Mouse (Mus musculus): ENCODE data around the gene Tanc1. TPM values are rescaled to one million over a fixed set of nuclear protein-coding genes. Genes with fewer than 3 reads are reported as not detected.

Gene Tanc1
- polyA plus RNA-seq, 1 experiment from 2014 or later = 2.4 TPM

DNA sequence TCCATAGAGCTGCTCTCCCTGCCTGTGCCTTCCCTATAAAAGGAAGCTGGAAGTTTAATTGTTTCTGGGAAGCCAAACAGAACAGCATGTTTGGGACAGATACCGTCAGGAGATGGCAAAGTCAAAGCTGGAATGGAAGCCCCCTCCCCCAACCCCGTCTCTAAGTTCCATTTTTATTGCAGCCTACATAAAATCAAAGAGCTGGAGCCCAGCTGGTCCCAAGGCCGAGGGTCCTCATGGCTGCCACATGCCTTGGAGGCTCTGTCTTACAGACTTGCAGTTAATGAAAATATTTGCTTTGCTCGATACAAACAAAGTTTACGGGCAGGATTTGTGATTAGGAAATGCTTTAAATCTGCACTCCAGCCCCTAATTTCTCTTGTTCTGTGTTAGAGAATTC lies 109.9 kb downstream of the Tanc1 start:
- Histone ChIP-seq H3K27me3 (ENCODE audit: insufficient read depth, low read length) (no peaks in the 10 kb centered on the region), H3K4me1 (ENCODE audit: insufficient read depth) (peaks cover 18% of the 10 kb centered on the region; the same call in 1 of the 2 replicates), H3K36me3 (replicated peaks; ENCODE audit: insufficient read depth, low read length) (no peaks in the 10 kb centered on the region), H3K9ac (replicated peaks) (no peak overlapping the region), H3K9me3 (ENCODE audit: low read length) (no peaks in the 10 kb centered on the region), H3K4me2 (ENCODE audit: low read depth, low read length) (no peak overlapping the region), H3K4me3 (ENCODE audit: low read depth, low read length) (no peak overlapping the region), H3K27ac (ENCODE audit: low read depth) (no peak overlapping the region)
- ATAC-seq = no peak
- WGBS (ENCODE audit: insufficient replicate concordance) = 46% methylated on average over 5 of the region's 5 CpGs
- TF ChIP-seq CTCF (IDR thresholded peaks at IDR 0.05; ENCODE audit: low read depth) (no peak), EP300 (IDR thresholded peaks at IDR 0.05; ENCODE audit: low read depth) (no peak)
- no peak for DNase-seq

DNA sequence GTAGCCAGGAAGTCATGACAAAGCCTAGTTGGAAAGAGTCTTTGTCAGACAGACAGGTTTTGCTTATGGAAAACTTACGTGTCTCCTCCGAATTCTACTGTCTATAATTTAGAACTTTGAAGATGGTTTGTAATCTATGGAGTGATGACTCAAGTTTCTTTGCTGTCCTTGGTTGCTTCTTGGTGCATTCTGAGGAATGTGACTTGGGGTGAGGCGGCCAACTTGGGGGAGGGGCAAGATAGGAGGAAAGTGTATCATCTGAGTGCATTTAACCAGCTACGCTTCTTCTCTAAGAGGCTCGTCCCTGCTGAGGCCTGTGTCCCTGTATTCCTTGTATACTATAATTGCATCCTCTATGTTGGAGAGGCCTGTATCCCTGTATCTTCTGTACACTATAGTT lies 111.5 kb downstream of the Tanc1 start:
- TF ChIP-seq CTCF (IDR thresholded peaks at IDR 0.05; ENCODE audit: low read depth) = no peak
- no peak for TF ChIP-seq EP300 (IDR thresholded peaks at IDR 0.05; ENCODE audit: low read depth)
- H3K9me3 ChIP-seq (ENCODE audit: low read length) = no peaks in the 10 kb centered on the region
- H3K4me2 ChIP-seq (ENCODE audit: low read depth, low read length) = no peak overlapping the region
- H3K27ac ChIP-seq (ENCODE audit: low read depth) = no peak overlapping the region
- H3K4me3 ChIP-seq (ENCODE audit: low read depth, low read length) = no peak overlapping the region
- 75% methylated on average over 5 of the region's 5 CpGs for WGBS (ENCODE audit: insufficient replicate concordance)
- no peaks in the 10 kb centered on the region for H3K27me3 ChIP-seq (ENCODE audit: insufficient read depth, low read length)
- no peak overlapping the region for H3K9ac ChIP-seq (replicated peaks)
- H3K36me3 ChIP-seq (replicated peaks; ENCODE audit: insufficient read depth, low read length) = no peaks in the 10 kb centered on the region
- DNase-seq (no peak), ATAC-seq (no peak)
- peaks cover 15% of the 10 kb centered on the region; the same call in 1 of the 2 replicates for H3K4me1 ChIP-seq (ENCODE audit: insufficient read depth)

DNA sequence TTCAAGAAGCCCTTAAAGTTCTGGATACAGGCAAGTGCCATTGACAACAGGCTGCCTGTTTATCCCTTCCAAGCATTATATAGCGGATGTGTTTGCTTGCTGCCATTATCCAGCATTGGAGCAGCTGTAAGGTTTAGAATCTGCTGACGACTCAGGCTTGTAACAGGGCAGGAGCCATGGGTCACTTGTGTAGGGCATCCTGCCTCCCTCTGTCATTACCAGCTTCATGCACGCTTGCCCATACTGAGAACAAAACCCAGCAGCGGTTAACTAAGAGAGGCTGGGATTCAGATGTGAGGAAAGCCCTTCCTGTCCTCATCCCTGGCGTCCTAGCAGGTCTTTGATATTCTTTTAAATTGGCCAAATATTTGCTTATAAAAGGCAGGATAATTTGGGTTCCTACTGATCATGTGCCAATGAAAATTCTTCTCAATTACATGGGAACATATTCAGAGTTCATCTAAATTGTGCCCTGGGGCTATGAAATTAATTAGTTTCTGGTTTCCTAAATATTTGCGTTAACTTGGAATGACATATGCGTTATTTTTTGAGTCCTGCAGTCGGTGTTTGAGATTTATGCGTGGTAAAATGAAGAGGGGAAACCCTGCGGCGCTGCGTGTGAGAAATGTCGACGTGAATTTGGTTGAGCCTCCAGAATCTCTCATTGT lies 113.8 kb downstream of the Tanc1 start:
- no peak for ATAC-seq
- TF ChIP-seq EP300 (IDR thresholded peaks at IDR 0.05; ENCODE audit: low read depth) (no peak), CTCF (IDR thresholded peaks at IDR 0.05; ENCODE audit: low read depth) (no peak)
- H3K9ac ChIP-seq (replicated peaks) = no peak overlapping the region
- H3K27me3 ChIP-seq (ENCODE audit: insufficient read depth, low read length) = no peaks in the 10 kb centered on the region
- H3K27ac ChIP-seq (ENCODE audit: low read depth) = no peak overlapping the region
- H3K4me1 ChIP-seq (ENCODE audit: insufficient read depth) = peaks cover 5% of the 10 kb centered on the region; the same call in 1 of the 2 replicates
- 73% methylated on average over 14 of the region's 14 CpGs for WGBS (ENCODE audit: insufficient replicate concordance)
- H3K36me3 ChIP-seq (replicated peaks; ENCODE audit: insufficient read depth, low read length) = no peaks in the 10 kb centered on the region; the same call in 1 of the 2 replicates
- DNase-seq = no peak
- no peak overlapping the region for H3K4me2 ChIP-seq (ENCODE audit: low read depth, low read length)
- H3K9me3 ChIP-seq (ENCODE audit: low read length) = no peaks in the 10 kb centered on the region
- no peak overlapping the region for H3K4me3 ChIP-seq (ENCODE audit: low read depth, low read length)

DNA sequence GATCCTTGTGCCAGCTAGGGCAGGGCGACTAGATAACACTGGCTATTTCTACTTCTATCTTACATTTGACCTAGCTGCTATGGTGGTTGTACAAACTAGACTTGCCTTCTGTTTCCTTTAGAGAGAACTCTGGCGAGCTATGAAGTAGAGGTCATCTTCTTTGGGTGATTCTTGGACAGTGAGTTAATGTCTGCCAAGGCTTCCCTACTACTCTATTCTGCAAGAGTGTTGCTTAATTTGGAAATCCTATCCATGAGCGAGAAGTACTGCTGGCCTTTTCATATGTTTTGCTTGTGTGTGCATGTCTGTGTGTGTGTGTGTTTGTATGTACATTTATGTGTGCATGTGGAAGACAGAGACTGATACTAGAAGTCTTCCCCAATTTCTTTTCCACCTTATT lies 120.0 kb downstream of the Tanc1 start:
- ATAC-seq (no peak), DNase-seq (no peak)
- no peak overlapping the region for H3K9ac ChIP-seq (replicated peaks)
- no peaks in the 10 kb centered on the region; the same call in 1 of the 2 replicates for H3K36me3 ChIP-seq (replicated peaks; ENCODE audit: insufficient read depth, low read length)
- no peaks in the 10 kb centered on the region for H3K9me3 ChIP-seq (ENCODE audit: low read length)
- no peaks in the 10 kb centered on the region for H3K27me3 ChIP-seq (ENCODE audit: insufficient read depth, low read length)
- no peak overlapping the region for H3K27ac ChIP-seq (ENCODE audit: low read depth)
- TF ChIP-seq EP300 (IDR thresholded peaks at IDR 0.05; ENCODE audit: low read depth) (no peak), CTCF (IDR thresholded peaks at IDR 0.05; ENCODE audit: low read depth) (no peak)
- WGBS (ENCODE audit: insufficient replicate concordance) = 76% methylated on average over 3 of the region's 3 CpGs
- H3K4me1 ChIP-seq (ENCODE audit: insufficient read depth) = no peaks in the 10 kb centered on the region
- H3K4me3 ChIP-seq (ENCODE audit: low read depth, low read length) = no peak overlapping the region
- no peak overlapping the region for H3K4me2 ChIP-seq (ENCODE audit: low read depth, low read length)

DNA sequence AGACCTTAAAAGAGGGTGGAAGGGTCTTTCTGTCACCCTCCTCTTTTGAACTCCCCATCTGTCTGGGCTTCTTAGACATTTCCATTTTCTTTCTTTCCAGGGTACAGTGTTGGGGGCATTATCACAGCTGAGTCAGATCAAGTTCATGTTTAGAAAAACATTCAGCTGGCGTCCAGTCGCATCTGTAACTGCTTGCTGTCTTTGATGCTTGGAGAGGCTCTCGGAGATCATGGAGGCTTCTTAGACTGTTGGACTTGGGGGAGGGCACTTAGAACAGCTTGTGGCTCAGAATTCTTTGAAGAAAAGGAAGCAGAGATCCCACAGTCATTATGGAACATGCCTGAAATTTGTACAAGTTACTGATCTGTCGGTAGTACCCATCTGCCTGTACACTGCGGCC lies 121.6 kb downstream of the Tanc1 start:
- TF ChIP-seq CTCF (IDR thresholded peaks at IDR 0.05; ENCODE audit: low read depth) = no peak

DNA sequence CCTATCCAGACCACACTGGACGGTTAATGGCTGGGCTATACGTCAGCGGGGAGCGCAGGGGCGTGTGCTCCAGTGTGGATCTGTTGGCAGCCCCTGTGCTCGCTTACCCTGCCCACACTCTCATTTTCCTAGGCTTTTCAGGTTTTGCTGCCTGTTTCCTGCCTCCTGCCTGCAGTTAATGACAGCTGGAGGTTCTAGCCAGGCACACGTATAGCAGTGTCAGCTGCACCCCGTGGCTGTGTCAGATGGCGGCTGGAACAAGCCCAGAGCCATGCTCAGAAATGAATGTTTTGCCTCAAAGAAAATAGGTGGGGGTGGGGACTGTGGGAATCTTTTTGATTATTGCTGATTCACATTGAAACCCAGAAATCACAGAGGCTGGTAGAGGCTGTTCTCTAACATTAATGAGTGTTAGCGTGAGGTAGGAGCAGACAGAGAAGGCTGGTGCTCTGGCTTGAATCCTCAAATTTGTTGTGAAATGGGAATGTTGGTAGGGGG lies 124.6 kb downstream of the Tanc1 start:
- Histone ChIP-seq H3K4me3 (ENCODE audit: low read depth, low read length) (no peak overlapping the region), H3K27ac (ENCODE audit: low read depth) (no peak overlapping the region), H3K27me3 (ENCODE audit: insufficient read depth, low read length) (no peaks in the 10 kb centered on the region), H3K36me3 (replicated peaks; ENCODE audit: insufficient read depth, low read length) (no peaks in the 10 kb centered on the region), H3K4me2 (ENCODE audit: low read depth, low read length) (no peak overlapping the region), H3K4me1 (ENCODE audit: insufficient read depth) (no peaks in the 10 kb centered on the region), H3K9ac (replicated peaks) (no peak overlapping the region), H3K9me3 (ENCODE audit: low read length) (no peaks in the 10 kb centered on the region)
- no peak for TF ChIP-seq EP300 (IDR thresholded peaks at IDR 0.05; ENCODE audit: low read depth)
- no peak for TF ChIP-seq CTCF (IDR thresholded peaks at IDR 0.05; ENCODE audit: low read depth)
- 79% methylated on average over 10 of the region's 10 CpGs for WGBS (ENCODE audit: insufficient replicate concordance)
- no peak for ATAC-seq
- no peak for DNase-seq

More for the DNA sequence above, 121.6 kb downstream of the Tanc1 start:
- no peak overlapping the region for H3K27ac ChIP-seq (ENCODE audit: low read depth)
- H3K4me1 ChIP-seq (ENCODE audit: insufficient read depth) = no peaks in the 10 kb centered on the region
- no peaks in the 10 kb centered on the region for H3K27me3 ChIP-seq (ENCODE audit: insufficient read depth, low read length)
- WGBS (ENCODE audit: insufficient replicate concordance) = 87% methylated on average over 5 of the region's 5 CpGs
- H3K4me2 ChIP-seq (ENCODE audit: low read depth, low read length) = no peak overlapping the region
- no peaks in the 10 kb centered on the region; the same call in 1 of the 2 replicates for H3K36me3 ChIP-seq (replicated peaks; ENCODE audit: insufficient read depth, low read length)
- H3K4me3 ChIP-seq (ENCODE audit: low read depth, low read length) = no peak overlapping the region
- H3K9ac ChIP-seq (replicated peaks) = no peak overlapping the region
- ATAC-seq = no peak
- no peak for DNase-seq
- no peaks in the 10 kb centered on the region for H3K9me3 ChIP-seq (ENCODE audit: low read length)
